Mouse (Mus musculus) liver, embryonic 16.5 days (tissue): ENCODE results near the gene Emilin1. TPM values are rescaled to one million over a fixed set of nuclear protein-coding genes. Genes with fewer than 3 reads are reported as not detected.

Experiments
- ATAC-seq: fragments of 200-750 bp; cut with Nextera tagmentation; 2 replicates; pipeline ENCODE4 v1.8.0; 2017; ENCODE audit warnings: low read depth, mild to moderate bottlenecking, moderate number of reproducible peaks, moderate library complexity
- H3K27ac ChIP-seq: fragments of 300-500 bp; sonication (generic); 2 replicates; pipeline ENCODE4 v1.5.1; 2014; ENCODE audit warnings: mild to moderate bottlenecking, low read length
- H3K27me3 ChIP-seq: fragments of 300-500 bp; sonication (generic); 2 replicates; pipeline ENCODE4 v1.6.1; 2014; ENCODE audit warnings: low read depth, low read length, mixed read lengths; ENCODE audit not compliant: control insufficient read depth, insufficient read depth
- H3K36me3 ChIP-seq: fragments of 300-500 bp; sonication (generic); 2 replicates; pipeline ENCODE4 v1.6.1; 2014; ENCODE audit warnings: mild to moderate bottlenecking; ENCODE audit not compliant: control insufficient read depth, insufficient read depth
- H3K4me1 ChIP-seq: fragments of 300-500 bp; sonication (generic); 2 replicates; pipeline ENCODE4 v1.6.1; 2014; ENCODE audit warnings: low read depth, low read length, mixed read lengths; ENCODE audit not compliant: control insufficient read depth
- H3K4me2 ChIP-seq: fragments of 300-500 bp; sonication (generic); 2 replicates; pipeline ENCODE4 v1.6.1; 2014; ENCODE audit warnings: low read depth, low read length, mixed read lengths
- H3K4me3 ChIP-seq: fragments of 300-500 bp; sonication (generic); 2 replicates; pipeline ENCODE4 v1.5.1; 2014; ENCODE audit warnings: low read depth, mild to moderate bottlenecking, low read length
- H3K9ac ChIP-seq: fragments of 300-500 bp; sonication (generic); 2 replicates; pipeline ENCODE4 v1.6.1; 2014; ENCODE audit warnings: low read depth, low read length
- H3K9me3 ChIP-seq: fragments of 300-500 bp; sonication (generic); replicated peaks from 2 replicates; pipeline ENCODE4 v1.6.1; 2016; ENCODE audit warnings: low read length; ENCODE audit not compliant: control insufficient read depth
- WGBS: fragments of 180-500 bp; shearing (Covaris S2); extraction: QIAGEN DNeasy Blood & Tissue Kit; methylation state at CpG from one replicate; pipeline ENCODE4 v1.1.7; 2014; ENCODE audit not compliant: insufficient replicate concordance; 5-methylcytosine and 5-hydroxymethylcytosine counted together
- polyA plus RNA-seq: library from polyadenylated mRNA; unstranded; fragments of >200 nt; fragmentation: Nextera tagmentation; extraction: Ambion mirVana; gene quantifications from 2 replicates; pipeline ENCODE4 v1.2.1, GENCODE M21; 2015

The Emilin1 gene
- polyA plus RNA-seq, 1 experiment from 2014 or later, result 39.1 TPM

- Histone ChIP-seq H3K4me1 (peaks cover 9% of the 10 kb centered on the region), H3K36me3 (no peaks in the 10 kb centered on the region), H3K27me3 (no peaks in the 10 kb centered on the region), H3K9ac (no peak within 1 kb of the TSS), H3K4me2 (no peak within 1 kb of the TSS), H3K4me3 (no peak within 1 kb of the TSS), H3K27ac (no peak within 1 kb of the TSS), H3K9me3 (no peaks in the 10 kb centered on the region)
- 52% methylated on average over 8 of the region's 8 CpGs for WGBS
- no peak for ATAC-seq
Measured at GRCm38 (mm10) chr5:30968416-30968815, 55.2 kb downstream of the Emilin1 start, which contains the start of gene Tcf23. Gene Tcf23, plus strand, starts transcription at chr5:30968662.

GRCm38 (mm10) chr5:30969440-30969839 lies 56.2 kb downstream of the Emilin1 start:
- Histone ChIP-seq H3K27ac (no peak overlapping the region), H3K4me3 (no peak overlapping the region), H3K4me1 (peaks cover 9% of the 10 kb centered on the region), H3K27me3 (no peaks in the 10 kb centered on the region), H3K9ac (no peak overlapping the region), H3K36me3 (no peaks in the 10 kb centered on the region), H3K4me2 (no peak overlapping the region), H3K9me3 (no peaks in the 10 kb centered on the region)
- 13% methylated on average over 2 of the region's 2 CpGs for WGBS
- no peak for ATAC-seq

Other genes starting within 250 kb of the Emilin1 start
- gene Cenpa, start 246.6 kb upstream of the Emilin1 start, polyA plus RNA-seq, result 160 and 163 TPM in 2 replicates
- gene Dpysl5, start 201.8 kb upstream of the Emilin1 start, polyA plus RNA-seq, result 0.32 and 0.37 TPM in 2 replicates
- gene Mapre3, start 98.8 kb upstream of the Emilin1 start, polyA plus RNA-seq, result 2.0 and 3.3 TPM in 2 replicates
- gene Tmem214, start 45.4 kb upstream of the Emilin1 start, polyA plus RNA-seq, result 40.1 and 41.7 TPM in 2 replicates
- gene Agbl5, start 24.7 kb upstream of the Emilin1 start, polyA plus RNA-seq, result 5.7 and 6.1 TPM in 2 replicates
- 311 and 346 TPM in 2 replicates for gene Ost4, start 5.6 kb upstream of the Emilin1 start, polyA plus RNA-seq
- gene Khk, start 8.0 kb downstream of the Emilin1 start, polyA plus RNA-seq, result 31.7 and 36.0 TPM in 2 replicates
- gene Cgref1, start 32.2 kb downstream of the Emilin1 start, polyA plus RNA-seq, result 3.1 and 3.2 TPM in 2 replicates
- gene Preb, start 47.0 kb downstream of the Emilin1 start, polyA plus RNA-seq, result 92.0 and 102 TPM in 2 replicates
- gene Tcf23, start 55.3 kb downstream of the Emilin1 start, polyA plus RNA-seq, result 0.02 and 0.07 TPM in 2 replicates
- 63.8 and 67.9 TPM in 2 replicates for gene Atraid, start 134.9 kb downstream of the Emilin1 start, polyA plus RNA-seq
- 3.1 and 4.8 TPM in 2 replicates for gene Slc5a6, start 135.5 kb downstream of the Emilin1 start, polyA plus RNA-seq
- 13.0 and 14.2 TPM in 2 replicates for gene Cad, start 141.4 kb downstream of the Emilin1 start, polyA plus RNA-seq
- not detected in 2 replicates for gene Dnajc5g, start 192.9 kb downstream of the Emilin1 start, polyA plus RNA-seq
- 0.39 and 0.48 TPM in 2 replicates for gene Slc30a3, start 194.8 kb downstream of the Emilin1 start, polyA plus RNA-seq
- gene Trim54, start 203.3 kb downstream of the Emilin1 start, polyA plus RNA-seq, result 0.41 and 0.57 TPM in 2 replicates
- gene Ucn, start 225.4 kb downstream of the Emilin1 start, polyA plus RNA-seq, result not detected in 2 replicates
- 20.7 and 21.5 TPM in 2 replicates for gene Mpv17, start 240.8 kb downstream of the Emilin1 start, polyA plus RNA-seq